Mouse (Mus musculus): ENCODE results near the gene Ptprq. TPM values are rescaled to one million over a fixed set of nuclear protein-coding genes. Genes with fewer than 3 reads are reported as not detected.

Ptprq gene
- polyA plus RNA-seq, 1 experiment from 2014 or later, result 0.08 TPM

DNA sequence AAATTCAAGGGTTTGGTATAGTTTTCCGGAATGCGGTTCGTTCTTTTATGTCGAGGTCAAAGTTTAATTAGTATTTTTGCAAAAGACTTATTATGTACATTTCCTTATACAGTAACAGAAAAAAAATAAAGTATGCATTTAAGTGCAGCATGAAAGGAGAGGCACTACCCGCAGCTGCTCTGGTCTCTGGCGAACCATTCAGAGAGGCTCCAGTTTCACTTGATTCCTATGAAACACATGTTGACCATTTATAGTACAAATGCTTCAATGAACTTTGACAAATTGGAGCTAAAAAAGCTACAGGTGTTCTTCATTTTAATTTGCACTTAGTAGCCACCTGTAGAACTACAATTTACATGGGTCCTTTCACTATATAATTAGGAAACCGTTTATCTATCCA is 205.1 kb downstream of the Ptprq start:
- Histone ChIP-seq H3K27ac (replicated peaks) (no peak overlapping the region), H3K4me3 (no peak overlapping the region), H3K27me3 (no peaks in the 10 kb centered on the region), H3K4me2 (no peak overlapping the region), H3K36me3 (no peaks in the 10 kb centered on the region), H3K4me1 (replicated peaks) (no peaks in the 10 kb centered on the region), H3K9me3 (no peaks in the 10 kb centered on the region), H3K9ac (no peak overlapping the region)
- ATAC-seq (ENCODE audit: low FRiP score, low read depth), result no peak
- WGBS, result 86% methylated on average over 7 of the region's 7 CpGs

DNA sequence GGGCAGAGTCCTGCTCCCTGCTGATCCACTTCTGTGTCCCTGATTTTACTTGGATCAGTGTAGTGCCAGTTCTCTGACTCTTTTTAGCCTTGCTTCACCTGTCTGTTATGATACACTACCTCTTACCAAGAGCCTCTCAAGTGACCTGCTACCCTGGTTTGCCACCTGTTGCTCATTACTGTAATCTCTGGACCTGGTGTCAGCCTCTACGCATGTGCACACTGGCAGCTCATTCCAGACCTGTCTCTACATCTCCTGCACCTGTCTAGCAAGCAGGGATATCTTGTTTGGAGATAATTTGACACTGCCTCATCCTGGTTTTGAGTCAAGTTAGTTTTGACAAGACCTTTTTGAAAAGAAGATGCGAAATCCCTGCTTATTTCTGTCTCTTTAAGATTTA is 213.5 kb downstream of the Ptprq start:
- H3K4me1 ChIP-seq (replicated peaks), result no peaks in the 10 kb centered on the region
- no peaks in the 10 kb centered on the region for H3K9me3 ChIP-seq
- no peak overlapping the region for H3K4me3 ChIP-seq
- H3K4me2 ChIP-seq, result no peak overlapping the region
- no peaks in the 10 kb centered on the region for H3K27me3 ChIP-seq
- H3K27ac ChIP-seq (replicated peaks), result no peak overlapping the region
- ATAC-seq (ENCODE audit: low FRiP score, low read depth), result no peak
- no peaks in the 10 kb centered on the region for H3K36me3 ChIP-seq
- H3K9ac ChIP-seq, result no peak overlapping the region
- WGBS, result 92% methylated on average over 2 of the region's 2 CpGs

DNA sequence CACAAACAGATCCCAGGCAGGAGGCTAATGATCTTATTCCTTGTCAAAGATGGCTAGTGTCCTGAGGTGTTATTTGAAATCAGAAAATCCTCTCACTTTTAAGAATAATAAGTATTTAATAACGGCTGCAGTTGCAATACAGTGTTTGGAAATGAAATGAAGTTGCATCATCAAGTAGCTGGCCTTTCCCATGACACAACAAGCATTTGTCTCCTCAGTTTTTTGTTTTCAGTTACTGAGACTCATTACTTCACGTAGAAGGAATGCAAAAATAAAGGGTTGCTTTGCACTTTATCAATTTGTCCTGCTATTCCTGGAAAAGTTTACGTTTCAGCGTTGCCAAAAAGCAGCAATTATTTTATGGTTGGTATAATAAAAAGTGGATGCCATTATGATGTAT is 216.4 kb downstream of the Ptprq start:
- no peak overlapping the region for H3K4me2 ChIP-seq
- H3K36me3 ChIP-seq, result no peaks in the 10 kb centered on the region
- ATAC-seq (ENCODE audit: low FRiP score, low read depth), result no peak
- no peaks in the 10 kb centered on the region for H3K27me3 ChIP-seq
- no peak overlapping the region for H3K9ac ChIP-seq
- H3K27ac ChIP-seq (replicated peaks), result no peak overlapping the region
- no peak overlapping the region for H3K4me3 ChIP-seq
- 77% methylated on average over 4 of the region's 4 CpGs for WGBS
- no peaks in the 10 kb centered on the region for H3K4me1 ChIP-seq (replicated peaks)
- H3K9me3 ChIP-seq, result no peaks in the 10 kb centered on the region

DNA sequence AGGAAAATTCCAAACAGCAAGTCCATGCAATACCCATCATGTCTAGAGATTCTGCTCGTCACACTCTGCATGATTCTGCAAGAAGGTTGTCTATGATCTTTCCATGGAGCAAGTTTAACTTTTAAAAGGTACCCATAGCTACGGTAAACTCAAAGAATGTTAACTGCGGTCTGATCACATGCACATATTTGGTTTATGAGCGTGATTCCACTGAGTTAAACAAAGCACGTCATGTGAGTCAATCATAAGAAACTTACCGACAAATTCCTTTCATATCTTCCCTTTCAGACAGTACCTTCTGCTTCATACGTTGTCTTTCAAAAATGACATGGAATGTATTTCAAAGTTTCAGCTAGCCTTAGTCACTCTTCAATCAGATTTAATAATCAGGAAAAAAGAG is 217.7 kb downstream of the Ptprq start:
- H3K4me2 ChIP-seq, result no peak overlapping the region
- ATAC-seq (ENCODE audit: low FRiP score, low read depth), result no peak
- no peaks in the 10 kb centered on the region for H3K27me3 ChIP-seq
- no peaks in the 10 kb centered on the region for H3K36me3 ChIP-seq
- WGBS, result 95% methylated on average over 7 of the region's 7 CpGs
- no peak overlapping the region for H3K9ac ChIP-seq
- no peaks in the 10 kb centered on the region for H3K4me1 ChIP-seq (replicated peaks)
- no peak overlapping the region for H3K27ac ChIP-seq (replicated peaks)
- H3K9me3 ChIP-seq, result no peaks in the 10 kb centered on the region
- H3K4me3 ChIP-seq, result no peak overlapping the region

DNA sequence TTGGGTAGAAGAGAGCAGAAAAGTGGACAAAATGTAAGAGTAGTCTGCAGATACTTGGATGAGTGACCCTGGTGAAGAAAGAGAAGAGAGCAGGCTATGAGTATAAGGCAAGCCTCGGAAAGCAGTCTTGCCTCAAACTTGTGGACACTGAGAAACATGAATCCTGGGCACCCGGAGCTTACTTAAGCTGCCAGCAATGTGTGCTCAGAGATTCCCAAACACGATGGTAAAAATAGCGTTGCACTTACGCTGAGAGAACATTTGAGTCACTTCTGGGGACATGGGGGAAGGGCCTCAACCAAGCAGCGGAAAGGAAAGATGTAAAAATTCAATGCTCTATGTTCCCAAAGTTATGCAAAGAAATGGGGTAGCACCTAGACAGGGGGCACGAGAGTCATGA is 220.2 kb downstream of the Ptprq start:
- WGBS, result 89% methylated on average over 7 of the region's 7 CpGs
- H3K27me3 ChIP-seq, result no peaks in the 10 kb centered on the region
- H3K27ac ChIP-seq (replicated peaks), result no peak overlapping the region
- no peak overlapping the region for H3K4me2 ChIP-seq
- no peak overlapping the region for H3K9ac ChIP-seq
- no peaks in the 10 kb centered on the region for H3K9me3 ChIP-seq
- ATAC-seq (ENCODE audit: low FRiP score, low read depth), result no peak
- no peak overlapping the region for H3K4me3 ChIP-seq
- H3K36me3 ChIP-seq, result no peaks in the 10 kb centered on the region
- H3K4me1 ChIP-seq (replicated peaks), result no peaks in the 10 kb centered on the region

DNA sequence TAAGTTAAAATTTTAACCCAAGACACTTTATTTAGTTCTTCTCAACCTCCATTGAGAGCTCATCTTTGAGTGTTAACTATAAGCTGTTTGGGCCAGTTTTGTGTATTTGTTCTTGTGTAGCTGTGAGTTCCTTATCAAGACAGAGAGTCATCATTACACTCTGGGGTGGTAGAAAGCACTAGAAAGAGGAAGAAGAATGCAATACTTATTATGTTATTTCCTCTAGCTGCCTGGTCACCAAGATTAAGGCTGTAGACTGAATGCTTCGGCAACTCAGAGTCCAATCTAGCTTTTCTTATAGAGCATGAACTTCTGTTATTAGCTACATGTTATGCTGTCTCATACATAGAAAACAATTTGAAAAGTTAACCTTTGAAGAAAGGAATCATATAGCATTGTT is 223.4 kb downstream of the Ptprq start:
- peaks cover 8% of the 10 kb centered on the region; the same call in 1 of the 2 replicates for H3K4me1 ChIP-seq (replicated peaks)
- no peak overlapping the region for H3K4me2 ChIP-seq
- H3K27ac ChIP-seq (replicated peaks), result no peak overlapping the region
- H3K4me3 ChIP-seq, result no peak overlapping the region
- WGBS, result 87% methylated on average over 1 of the region's 1 CpGs
- no peak overlapping the region for H3K9ac ChIP-seq
- ATAC-seq (ENCODE audit: low FRiP score, low read depth), result no peak
- no peaks in the 10 kb centered on the region for H3K9me3 ChIP-seq
- H3K27me3 ChIP-seq, result no peaks in the 10 kb centered on the region
- H3K36me3 ChIP-seq, result no peaks in the 10 kb centered on the region

DNA sequence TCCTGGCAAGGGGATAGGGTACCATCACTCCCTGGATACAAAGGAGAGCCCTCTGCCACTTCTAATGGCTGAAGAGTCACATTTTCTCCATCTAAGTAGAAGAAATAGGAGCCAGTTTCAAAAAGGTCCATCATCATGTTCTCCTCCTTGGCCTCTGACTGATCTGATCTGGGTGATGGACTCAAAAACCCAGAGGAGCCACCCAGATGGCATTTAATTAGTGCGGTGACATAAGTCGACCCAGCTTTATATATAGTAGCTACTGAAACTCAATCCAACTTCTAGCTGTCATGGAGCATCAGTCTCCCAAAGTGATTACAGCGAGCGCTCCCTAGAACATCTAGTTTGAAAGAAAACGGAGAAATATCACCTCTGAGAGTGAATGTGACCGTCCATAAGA is 225.3 kb downstream of the Ptprq start, which contains the start of gene Myf6:
Gene Myf6 (minus strand): TSS at position 170 of the 400 bp plus-strand sequence.
- no peak for ATAC-seq (ENCODE audit: low FRiP score, low read depth)
- peaks cover 8% of the 10 kb centered on the region; the same call in 1 of the 2 replicates for H3K4me1 ChIP-seq (replicated peaks)

DNA sequence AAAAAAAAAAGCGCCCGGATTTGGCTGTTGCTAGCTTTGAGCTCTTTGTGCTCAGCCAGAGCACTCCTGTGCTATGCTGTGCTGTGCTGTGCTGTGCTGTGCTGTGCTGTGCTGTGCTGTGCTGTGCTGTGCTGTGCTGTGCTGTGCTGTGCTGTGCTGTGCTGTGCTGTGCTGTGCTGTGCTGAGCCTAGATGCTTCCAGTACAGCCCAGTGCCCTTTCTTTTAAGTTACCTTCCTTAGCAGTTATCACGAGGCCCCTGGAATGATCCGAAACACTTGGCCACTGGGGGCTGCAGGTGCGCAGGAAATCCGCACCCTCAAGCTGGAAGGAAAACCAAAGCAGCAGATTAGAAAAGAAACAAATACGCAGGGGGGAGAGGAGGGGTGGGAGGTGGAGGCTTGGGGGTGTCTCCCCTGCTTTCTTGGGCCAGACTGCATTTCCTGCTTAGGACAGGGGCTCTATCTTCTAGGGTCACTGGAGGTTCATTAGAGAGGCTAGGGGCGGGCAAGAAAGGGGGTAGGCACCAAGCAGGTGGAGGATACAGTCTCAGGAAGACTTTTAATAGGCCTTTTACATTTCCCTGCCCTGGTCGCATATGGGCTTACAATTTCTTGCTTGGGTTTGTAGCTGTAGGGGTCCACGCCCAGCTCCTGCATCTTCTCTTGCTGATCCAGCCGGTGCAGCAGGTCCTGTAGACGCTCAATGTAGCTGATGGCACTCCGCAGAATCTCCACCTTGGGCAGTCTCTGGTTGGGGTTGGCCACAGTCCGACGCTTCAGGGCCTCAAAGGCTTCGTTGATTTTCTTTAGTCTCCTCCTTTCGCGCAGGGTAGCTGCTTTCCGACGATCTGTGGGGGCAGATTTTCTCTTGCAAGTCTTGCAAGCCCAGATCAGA is 226.0 kb downstream of the Ptprq start:
- Histone ChIP-seq H3K4me3 (peak overlapping the region; percentile 18), H3K9me3 (no peaks in the 10 kb centered on the region), H3K27ac (replicated peaks) (no peak overlapping the region), H3K36me3 (no peaks in the 10 kb centered on the region), H3K4me2 (peak overlapping the region; percentile 48), H3K4me1 (replicated peaks) (peaks cover 8% of the 10 kb centered on the region; the same call in 1 of the 2 replicates), H3K27me3 (no peaks in the 10 kb centered on the region), H3K9ac (no peak overlapping the region)
- 55% methylated on average over 20 of the region's 20 CpGs for WGBS
- ATAC-seq (ENCODE audit: low FRiP score, low read depth), result peak; percentile 65; the same call in 1 of the 2 replicates

More for the DNA sequence above, 225.3 kb downstream of the Ptprq start, which contains the start of gene Myf6:
- no peaks in the 10 kb centered on the region for H3K36me3 ChIP-seq
- peak within 1 kb of the TSS; percentile 48 for H3K4me2 ChIP-seq
- H3K9ac ChIP-seq, result no peak within 1 kb of the TSS
- no peaks in the 10 kb centered on the region for H3K27me3 ChIP-seq
- 90% methylated on average over 6 of the region's 6 CpGs for WGBS
- H3K4me3 ChIP-seq, result peak within 1 kb of the TSS; percentile 18
- no peaks in the 10 kb centered on the region for H3K9me3 ChIP-seq
- no peak within 1 kb of the TSS for H3K27ac ChIP-seq (replicated peaks)

DNA sequence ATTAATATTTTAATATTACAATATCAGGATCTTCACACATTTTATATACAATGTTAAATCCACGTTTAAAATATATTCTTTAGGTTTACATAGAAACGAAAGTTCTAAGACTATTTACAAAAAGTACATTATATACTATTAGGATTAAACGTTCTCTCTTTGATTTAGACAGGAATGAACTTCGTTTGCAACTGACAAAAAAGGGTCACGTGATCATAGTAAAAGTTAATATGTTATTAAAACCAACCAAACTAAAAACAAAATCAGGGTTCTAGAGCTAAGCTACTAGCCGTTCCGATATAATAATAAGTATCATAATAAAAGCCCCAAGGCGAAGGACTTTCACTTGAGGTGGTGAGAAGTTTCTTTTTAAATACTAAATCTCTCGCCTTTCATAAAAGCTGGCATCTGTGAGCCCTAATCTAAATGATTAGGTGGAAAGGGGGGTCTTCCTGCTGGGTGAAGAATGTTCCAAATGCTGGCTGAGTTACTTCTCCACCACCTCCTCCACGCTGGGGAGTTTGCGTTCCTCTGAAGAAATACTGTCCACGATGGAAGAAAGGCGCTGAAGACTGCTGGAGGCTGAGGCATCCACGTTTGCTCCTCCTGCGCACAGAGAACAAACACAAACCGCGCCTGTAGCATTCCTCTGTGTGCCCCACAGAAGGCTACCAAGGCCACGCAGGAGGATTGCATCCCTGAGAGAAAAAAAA is 226.8 kb downstream of the Ptprq start:
- peak overlapping the region; percentile 18 for H3K4me3 ChIP-seq
- 44% methylated on average over 18 of the region's 18 CpGs for WGBS
- no peaks in the 10 kb centered on the region for H3K27me3 ChIP-seq
- H3K4me1 ChIP-seq (replicated peaks), result peaks cover 8% of the 10 kb centered on the region; the same call in 1 of the 2 replicates
- H3K27ac ChIP-seq (replicated peaks), result no peak overlapping the region
- H3K4me2 ChIP-seq, result peak overlapping the region; percentile 48
- no peaks in the 10 kb centered on the region for H3K36me3 ChIP-seq
- peak; percentile 63; the same call in 1 of the 2 replicates for ATAC-seq (ENCODE audit: low FRiP score, low read depth)
- no peak overlapping the region for H3K9ac ChIP-seq
- no peaks in the 10 kb centered on the region for H3K9me3 ChIP-seq

DNA sequence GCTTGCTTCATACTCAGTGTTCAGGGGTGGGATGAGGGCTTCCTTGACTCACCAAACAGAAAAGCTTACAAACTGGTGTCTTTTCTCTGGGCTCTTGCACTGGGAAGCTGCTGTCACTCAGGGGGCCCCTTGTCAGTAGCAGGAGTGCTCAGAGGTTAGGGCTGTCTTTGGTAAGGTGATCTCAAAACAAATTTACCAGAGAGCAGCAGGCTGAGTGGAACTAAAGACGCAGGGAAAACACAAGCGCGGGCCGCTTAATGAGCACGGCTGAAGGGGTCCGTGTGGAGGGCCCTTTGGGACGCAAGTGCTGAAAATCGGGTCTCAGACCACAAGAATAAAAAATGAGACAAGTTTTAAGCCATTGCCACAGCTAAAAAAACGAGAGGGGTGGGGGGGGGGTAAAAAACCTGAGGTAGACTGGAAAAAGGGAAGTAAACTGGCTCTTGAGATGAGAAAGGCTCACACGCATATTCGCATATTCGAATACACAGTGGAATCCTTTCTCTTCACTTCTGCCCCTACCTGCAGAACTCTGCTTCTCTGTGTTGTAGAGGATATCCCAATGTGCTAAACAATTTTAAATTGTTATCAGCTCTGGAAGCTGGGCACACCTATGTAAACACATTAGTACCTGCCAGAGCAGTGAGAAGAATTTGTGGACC is 231.1 kb downstream of the Ptprq start:
- no peak overlapping the region for H3K4me2 ChIP-seq
- H3K27me3 ChIP-seq, result no peaks in the 10 kb centered on the region
- peaks cover 8% of the 10 kb centered on the region; the same call in 1 of the 2 replicates for H3K4me1 ChIP-seq (replicated peaks)
- H3K9ac ChIP-seq, result no peak overlapping the region
- no peak for ATAC-seq (ENCODE audit: low FRiP score, low read depth)
- no peaks in the 10 kb centered on the region for H3K9me3 ChIP-seq
- H3K27ac ChIP-seq (replicated peaks), result no peak overlapping the region
- no peaks in the 10 kb centered on the region for H3K36me3 ChIP-seq
- no peak overlapping the region for H3K4me3 ChIP-seq
- WGBS, result 38% methylated on average over 12 of the region's 12 CpGs

DNA sequence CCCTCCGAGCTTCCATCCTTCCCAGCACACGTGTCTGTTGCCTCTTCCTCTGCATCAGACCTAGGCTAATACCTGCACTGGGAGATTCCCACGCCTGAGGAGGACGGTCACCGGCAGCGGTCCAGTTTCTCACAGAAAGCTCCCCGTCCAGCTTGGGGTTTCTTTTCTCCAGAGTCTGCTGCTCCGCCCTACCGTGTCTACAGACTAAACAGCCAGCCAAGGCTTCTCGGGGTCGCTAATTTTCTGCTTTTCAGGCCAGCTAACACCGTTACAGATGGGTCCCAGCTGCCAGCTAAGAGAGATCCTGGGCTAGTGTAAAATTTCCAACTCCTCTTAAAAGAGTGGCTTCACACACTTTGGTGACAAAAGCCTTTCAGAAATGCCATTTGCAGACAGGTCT is 233.1 kb downstream of the Ptprq start:
- ATAC-seq (ENCODE audit: low FRiP score, low read depth), result no peak
- WGBS, result 74% methylated on average over 12 of the region's 12 CpGs
- Histone ChIP-seq H3K27me3 (no peaks in the 10 kb centered on the region), H3K4me3 (no peak overlapping the region), H3K36me3 (no peaks in the 10 kb centered on the region), H3K4me2 (no peak overlapping the region), H3K9ac (no peak overlapping the region), H3K4me1 (replicated peaks) (no peaks in the 10 kb centered on the region), H3K9me3 (no peaks in the 10 kb centered on the region), H3K27ac (replicated peaks) (no peak overlapping the region)

DNA sequence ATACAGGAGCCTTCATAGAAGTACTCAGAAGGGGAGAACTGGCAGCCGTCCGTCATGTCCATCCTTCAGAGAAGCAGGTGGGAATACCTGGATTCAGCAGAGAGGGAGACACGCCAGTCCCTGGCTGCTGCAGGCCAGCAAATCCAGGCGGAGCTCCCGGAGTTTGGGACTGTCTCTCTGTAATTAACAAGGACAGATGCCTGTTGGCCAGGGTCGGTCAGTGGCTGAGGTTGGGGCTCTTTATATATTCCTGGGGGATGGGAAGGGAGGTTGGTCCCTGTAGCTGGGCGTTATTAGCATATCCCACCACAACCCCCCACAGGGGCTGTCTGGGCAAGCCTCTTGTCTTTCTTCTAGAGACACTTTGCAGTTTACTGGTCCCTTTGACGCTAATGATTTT is 234.0 kb downstream of the Ptprq start, which contains the start of gene Myf5:
Gene Myf5 (minus strand): TSS at position 265 of the 400 bp plus-strand sequence.
- Histone ChIP-seq H3K4me2 (no peak within 1 kb of the TSS), H3K27ac (replicated peaks) (no peak within 1 kb of the TSS), H3K4me3 (no peak within 1 kb of the TSS), H3K9me3 (no peaks in the 10 kb centered on the region), H3K27me3 (no peaks in the 10 kb centered on the region), H3K4me1 (replicated peaks) (no peaks in the 10 kb centered on the region), H3K36me3 (no peaks in the 10 kb centered on the region), H3K9ac (no peak within 1 kb of the TSS)
- 75% methylated on average over 8 of the region's 8 CpGs for WGBS
- ATAC-seq (ENCODE audit: low FRiP score, low read depth), result no peak

Measured in hindbrain, embryonic 15.5 days (tissue).